Mouse (Mus musculus) ES-E14 (cell line): ENCODE results near the gene Sec61a2. TPM values are rescaled to one million over a fixed set of nuclear protein-coding genes. Genes with fewer than 3 reads are reported as not detected.

Experiments used
- DNase-seq: peaks from one replicate; pipeline ENCODE4 v3.0.0-alpha.2; 2013; ENCODE audit warnings: low read depth, low spot score
- H3K27ac ChIP-seq: 2 replicates; pipeline ENCODE4 v1.5.1; 2012; ENCODE audit warnings: low read depth, mild to moderate bottlenecking, low read length, moderate library complexity, mixed read lengths; ENCODE audit not compliant: poor library complexity, insufficient read depth, severe bottlenecking
- H3K36me3 ChIP-seq: 2 replicates; pipeline ENCODE4 v1.6.1; 2012; ENCODE audit warnings: mild to moderate bottlenecking, low read length, moderate library complexity, mixed read lengths; ENCODE audit not compliant: control insufficient read depth, poor library complexity, insufficient read depth, severe bottlenecking
- H3K4me1 ChIP-seq, 2 experiments: fragments of 150-350 bp in 1 of 2; sonication (generic) in 1 of 2; 2 replicates each; pipeline ENCODE4 v1.6.1; 2012; ENCODE audit warnings: low read length in 2 of 2, mild to moderate bottlenecking in 1 of 2, mixed read lengths in 1 of 2; ENCODE audit not compliant: control insufficient read depth in 2 of 2, insufficient read depth in 2 of 2, poor library complexity in 1 of 2
- H3K4me3 ChIP-seq, 2 experiments: fragments of 150-350 bp in 1 of 2; sonication (generic) in 1 of 2; 2 replicates each; pipeline ENCODE4 v1.5.1; 2012; ENCODE audit warnings: low read length in 2 of 2, low read depth in 1 of 2, mild to moderate bottlenecking in 1 of 2, mixed read lengths in 1 of 2; ENCODE audit not compliant: insufficient read depth in 1 of 2, poor library complexity in 1 of 2, severe bottlenecking in 1 of 2
- H3K9ac ChIP-seq: 2 replicates; pipeline ENCODE4 v1.6.1; 2012; ENCODE audit warnings: low read depth, mild to moderate bottlenecking, low read length, mixed read lengths; ENCODE audit not compliant: poor library complexity, insufficient read depth, severe bottlenecking
- H3K9me3 ChIP-seq: fragments of 150-350 bp; sonication (generic); 2 replicates; pipeline ENCODE4 v1.6.1; 2012; ENCODE audit warnings: low read depth, mild to moderate bottlenecking, low read length; ENCODE audit not compliant: control insufficient read depth, insufficient read depth
- CHD2 ChIP-seq: IDR thresholded peaks from 2 replicates; pipeline ENCODE4 v1.6.1; 2014; ENCODE audit warnings: mild to moderate bottlenecking, low read depth, low read length, inconsistent platforms
- HCFC1 ChIP-seq: IDR thresholded peaks from 2 replicates; pipeline ENCODE4 v1.6.1; 2012; ENCODE audit warnings: low read length, inconsistent platforms, borderline replicate concordance; ENCODE audit not compliant: insufficient read depth
- MAFK ChIP-seq: IDR thresholded peaks from 2 replicates; pipeline ENCODE4 v1.6.1; 2014; ENCODE audit warnings: mild to moderate bottlenecking, low read depth, low read length, inconsistent platforms; ENCODE audit not compliant: insufficient read depth
- ZC3H11A ChIP-seq: IDR thresholded peaks from 2 replicates; pipeline ENCODE4 v1.6.1; 2012; ENCODE audit warnings: low read depth, mild to moderate bottlenecking, inconsistent platforms, low read length, borderline replicate concordance
- ZNF384 ChIP-seq: IDR thresholded peaks from 2 replicates; pipeline ENCODE4 v1.6.1; 2012; ENCODE audit warnings: low read depth, low read length, inconsistent platforms
- in situ Hi-C, 2 experiments: fragments of 600-800 bp; cut with MboI; formaldehyde crosslinking; loops; one replicate each; pipeline ENCODE4 v1.15.1; 2025; ENCODE audit warnings: low sequenced_read_pairs in 2 of 2, inconsistent platforms in 1 of 2; ENCODE audit not compliant: unreplicated experiment in 2 of 2
- total RNA-seq: library from RNA; depleted of rRNA; stranded (reverse); fragments of 300-350 nt; gene quantifications from 2 replicates; pipeline ENCODE4 v1.2.3, GENCODE M21; 2012

Gene Sec61a2
- total RNA-seq, 1 experiment, result 56.1 TPM

DNA sequence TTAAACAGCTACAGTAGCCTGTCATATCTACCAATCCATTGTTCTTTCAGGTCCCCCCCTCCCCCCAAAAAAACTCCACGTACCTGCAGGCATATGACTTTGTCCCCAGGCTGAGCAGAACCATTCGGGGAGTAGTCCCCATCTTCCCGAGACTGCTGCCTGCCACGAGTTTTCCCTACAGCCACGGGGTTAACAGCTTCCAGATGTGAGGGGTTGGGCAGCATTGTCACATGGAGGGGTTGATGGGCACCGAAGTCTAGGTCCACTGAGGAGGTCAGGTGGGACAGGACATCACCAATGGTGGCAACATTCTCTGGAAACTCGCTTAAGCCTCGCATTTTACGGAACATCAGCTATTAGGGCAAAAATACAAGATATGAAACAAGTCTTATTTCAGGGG lies 28.6 kb upstream of the Sec61a2 start:
- TF ChIP-seq ZC3H11A (no peak), CHD2 (no peak), MAFK (no peak), ZNF384 (no peak)
- in situ Hi-C loops, result no loop called here

DNA sequence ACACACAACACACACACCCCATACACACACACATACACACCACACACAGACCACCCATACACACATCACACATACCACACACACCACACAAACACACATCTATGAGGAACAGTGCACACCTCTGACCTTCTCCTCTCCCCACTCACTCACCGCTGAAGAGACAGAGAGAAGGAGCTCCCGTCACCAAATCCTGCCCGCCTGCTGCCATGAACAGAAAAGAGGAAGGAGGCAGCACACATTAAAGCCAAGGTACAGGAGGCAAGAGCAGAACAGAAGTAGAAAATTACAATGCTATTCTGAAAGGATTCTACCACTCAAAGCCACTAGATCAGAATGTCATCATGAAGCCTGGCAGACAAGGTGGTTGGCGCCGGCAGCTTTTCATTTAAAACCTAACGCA lies 27.6 kb upstream of the Sec61a2 start:
- Histone ChIP-seq H3K4me1 (no peaks in the 10 kb centered on the region), H3K4me3 (no peak overlapping the region), H3K27ac (no peak overlapping the region), H3K9me3 (no peaks in the 10 kb centered on the region), H3K9ac (no peak overlapping the region), H3K36me3 (peaks cover 11% of the 10 kb centered on the region)
- in situ Hi-C loops, result no loop called here
- DNase-seq, result no peak
- TF ChIP-seq ZNF384 (no peak), CHD2 (no peak), ZC3H11A (no peak), MAFK (no peak)

More for the DNA sequence above, 28.6 kb upstream of the Sec61a2 start:
- no peak for DNase-seq
- H3K36me3 ChIP-seq, result peaks cover 11% of the 10 kb centered on the region
- H3K27ac ChIP-seq, result no peak overlapping the region
- H3K9me3 ChIP-seq, result no peaks in the 10 kb centered on the region
- no peak overlapping the region for H3K9ac ChIP-seq
- H3K4me1 ChIP-seq, result no peaks in the 10 kb centered on the region
- no peak overlapping the region for H3K4me3 ChIP-seq

DNA sequence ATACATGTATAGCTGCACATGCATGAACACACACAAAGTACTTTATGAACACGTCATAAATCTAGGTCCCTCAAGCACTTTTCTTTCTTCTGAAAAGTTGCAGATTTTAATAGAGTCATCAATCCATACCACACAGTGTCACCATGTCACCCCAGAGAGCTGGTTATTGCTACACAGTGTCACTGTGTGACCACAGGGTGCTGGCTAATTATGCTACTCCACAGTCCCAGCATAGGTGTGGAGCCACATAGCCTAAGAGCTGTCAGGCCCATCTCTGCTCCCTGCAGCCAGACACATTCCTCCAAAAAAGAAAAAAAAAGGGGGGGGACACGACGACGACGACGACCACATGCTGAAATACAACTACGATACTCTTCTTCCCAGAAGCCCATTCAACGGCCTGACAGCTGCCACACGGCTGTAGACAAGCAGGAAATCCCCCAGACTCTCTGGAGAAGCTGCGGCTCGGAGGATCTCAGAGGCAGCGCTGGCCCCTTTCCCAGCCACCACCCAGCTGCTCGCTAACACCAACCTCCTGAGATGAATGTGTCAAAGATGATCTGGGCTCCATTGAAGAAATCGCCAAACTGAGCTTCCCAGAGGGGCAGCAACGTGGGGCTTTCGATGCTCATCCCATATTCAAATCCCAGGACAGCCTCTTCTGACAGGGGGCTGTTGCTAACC lies 16.2 kb upstream of the Sec61a2 start:
- DNase-seq, result no peak
- Histone ChIP-seq H3K4me3 (no peak overlapping the region), H3K27ac (no peak overlapping the region), H3K36me3 (peaks cover 5% of the 10 kb centered on the region), H3K4me1 (no peaks in the 10 kb centered on the region), H3K9me3 (no peaks in the 10 kb centered on the region), H3K9ac (no peak overlapping the region)
- TF ChIP-seq HCFC1 (no peak), ZC3H11A (no peak), MAFK (no peak), ZNF384 (no peak), CHD2 (no peak)
- in situ Hi-C loops, result no loop called here

DNA sequence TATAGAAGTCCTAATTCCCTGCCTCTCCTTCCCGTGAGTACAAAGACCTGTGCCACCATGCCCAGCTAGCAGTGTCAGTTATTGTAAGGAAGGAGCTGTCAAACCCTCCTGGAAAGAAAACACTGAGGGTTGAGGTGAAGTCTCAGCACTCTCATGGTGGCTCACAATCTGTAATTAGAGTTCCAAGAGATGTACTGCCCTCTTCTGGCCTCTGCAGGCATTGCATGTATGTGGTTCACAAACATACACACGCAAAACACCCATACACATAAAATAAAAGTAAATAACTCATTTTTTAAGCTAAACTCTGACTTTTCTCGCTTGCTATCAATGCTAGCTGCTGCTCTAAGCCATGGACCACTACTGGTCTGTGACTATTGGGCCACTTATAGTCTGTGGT lies 11.4 kb upstream of the Sec61a2 start:
- Histone ChIP-seq H3K36me3 (peaks cover 12% of the 10 kb centered on the region), H3K4me3 (no peak overlapping the region), H3K9me3 (no peaks in the 10 kb centered on the region), H3K27ac (no peak overlapping the region), H3K9ac (no peak overlapping the region), H3K4me1 (no peaks in the 10 kb centered on the region)
- TF ChIP-seq HCFC1, result no peak
- no peak for TF ChIP-seq MAFK
- TF ChIP-seq ZNF384, result no peak
- TF ChIP-seq CHD2, result no peak
- peak; percentile 51 for DNase-seq
- in situ Hi-C loops, result no loop called here

DNA sequence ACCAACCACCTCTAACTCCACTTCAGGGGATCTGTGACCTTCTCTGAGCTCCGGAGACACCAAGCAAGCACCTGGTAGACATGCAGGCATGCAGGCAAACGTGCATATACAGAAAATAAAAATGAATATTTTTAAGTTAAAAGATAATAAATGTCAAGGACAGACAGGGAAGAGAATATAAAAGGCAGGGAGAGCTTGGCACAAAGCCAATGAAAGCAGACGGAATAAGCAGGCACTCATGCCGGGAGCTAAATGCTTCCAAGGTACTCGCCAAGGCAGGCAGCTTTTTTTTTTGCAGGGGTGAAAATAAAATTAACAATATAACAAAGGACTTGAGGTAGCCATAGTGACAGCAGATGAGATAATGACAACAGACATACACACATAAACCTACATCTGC lies 10.9 kb upstream of the Sec61a2 start:
- no peak for DNase-seq
- no peaks in the 10 kb centered on the region for H3K9me3 ChIP-seq
- in situ Hi-C loops, result no loop called here
- no peak for TF ChIP-seq ZC3H11A
- TF ChIP-seq HCFC1, result no peak
- TF ChIP-seq CHD2, result no peak
- TF ChIP-seq MAFK, result no peak
- no peak for TF ChIP-seq ZNF384
- H3K27ac ChIP-seq, result no peak overlapping the region
- H3K4me1 ChIP-seq, result no peaks in the 10 kb centered on the region
- peaks cover 10% of the 10 kb centered on the region for H3K36me3 ChIP-seq
- no peak overlapping the region for H3K4me3 ChIP-seq
- no peak overlapping the region for H3K9ac ChIP-seq
